Mouse (Mus musculus): Measurements from ENCODE around the gene Ldlrad1.

Gene Ldlrad1

GRCm38 (mm10) chr4:107211465-107211864, 2.5 kb downstream of the Ldlrad1 start:
- ATAC-seq (ENCODE audit: low TSS enrichment) = 0 out of 2 replicates have a peak, but pooled peaks have one; percentile 23

- ATAC-seq (ENCODE audit: low TSS enrichment) = no peak
These were observed 3.0 kb downstream of the Ldlrad1 start for GRCm38 (mm10) chr4:107211936-107212335.

- ATAC-seq (ENCODE audit: low TSS enrichment) = no peak
These were observed 4.5 kb downstream of the Ldlrad1 start for GRCm38 (mm10) chr4:107213279-107214011.

- no peak for ATAC-seq (ENCODE audit: low TSS enrichment)
These were observed 8.6 kb downstream of the Ldlrad1 start for GRCm38 (mm10) chr4:107217574-107217973.

- no peak for ATAC-seq (ENCODE audit: low TSS enrichment)
These were observed 12.5 kb downstream of the Ldlrad1 start for GRCm38 (mm10) chr4:107221524-107221923.

- ATAC-seq (ENCODE audit: low TSS enrichment) = no peak
These were observed 14.5 kb downstream of the Ldlrad1 start for GRCm38 (mm10) chr4:107223225-107224204.

GRCm38 (mm10) chr4:107226313-107226712, 17.3 kb downstream of the Ldlrad1 start:
- no peak for ATAC-seq (ENCODE audit: low TSS enrichment)

- no peak for ATAC-seq (ENCODE audit: low TSS enrichment)
These were observed 23.2 kb downstream of the Ldlrad1 start for GRCm38 (mm10) chr4:107232219-107232618.

- no peak for ATAC-seq (ENCODE audit: low TSS enrichment)
These were observed 29.3 kb downstream of the Ldlrad1 start for GRCm38 (mm10) chr4:107238253-107238652.

- ATAC-seq (ENCODE audit: low TSS enrichment) = no peak
These were observed 31.2 kb downstream of the Ldlrad1 start for GRCm38 (mm10) chr4:107240196-107240595.

GRCm38 (mm10) chr4:107243365-107244333, 34.7 kb downstream of the Ldlrad1 start:
- ATAC-seq (ENCODE audit: low TSS enrichment) = no peak

- no peak for ATAC-seq (ENCODE audit: low TSS enrichment)
These were observed 36.4 kb downstream of the Ldlrad1 start for GRCm38 (mm10) chr4:107245368-107245767.

GRCm38 (mm10) chr4:107246040-107246439, 37.1 kb downstream of the Ldlrad1 start:
- no peak for ATAC-seq (ENCODE audit: low TSS enrichment)

- no peak for ATAC-seq (ENCODE audit: low TSS enrichment)
These were observed 38.1 kb downstream of the Ldlrad1 start for GRCm38 (mm10) chr4:107247110-107247509.

GRCm38 (mm10) chr4:107248061-107248460, 39.1 kb downstream of the Ldlrad1 start:
- ATAC-seq (ENCODE audit: low TSS enrichment) = no peak

- no peak for ATAC-seq (ENCODE audit: low TSS enrichment)
These were observed 40.5 kb downstream of the Ldlrad1 start for GRCm38 (mm10) chr4:107249471-107249870.

GRCm38 (mm10) chr4:107250494-107250893, 41.5 kb downstream of the Ldlrad1 start:
- ATAC-seq (ENCODE audit: low TSS enrichment) = no peak

- no peak for ATAC-seq (ENCODE audit: low TSS enrichment)
These were observed 43.5 kb downstream of the Ldlrad1 start for GRCm38 (mm10) chr4:107252522-107252921.

GRCm38 (mm10) chr4:107253125-107254091, 44.4 kb downstream of the Ldlrad1 start, which contains the start of the genes Lrrc42 and Hspb11:
Gene Lrrc42 (minus strand): TSS chr4:107253532.
Gene Hspb11 (plus strand): TSS chr4:107253593.
- ATAC-seq (ENCODE audit: low TSS enrichment) = peak; percentile 92

- ATAC-seq (ENCODE audit: low TSS enrichment) = no peak
These were observed 45.4 kb downstream of the Ldlrad1 start for GRCm38 (mm10) chr4:107254414-107254813.
